Mouse (Mus musculus) sigmoid colon, adult 10 weeks (tissue): Measurements from ENCODE around the gene Ceacam9. TPM values are rescaled to one million over a fixed set of nuclear protein-coding genes. Genes with fewer than 3 reads are reported as not detected.

Experiments used
- polyA plus RNA-seq: library from polyadenylated mRNA; stranded (reverse); fragments of 350-450 nt; fragmentation: Illumina TruSeq; extraction: RNeasy Lipid Tissue Mini Kit (QIAGEN cat#74804); gene quantifications from one replicate; pipeline ENCODE4 v1.2.3, GENCODE M21; 2014; ENCODE audit warnings: low read depth, low replicate concordance

Ceacam9 gene
- not detected for polyA plus RNA-seq

GRCm38 (mm10) chr7:16721629-16722028 is at the start of gene Ceacam9:
TSS of gene Ceacam9 (plus strand) at chr7:16721929.

GRCm38 (mm10) chr7:16675605-16676004 is 46.1 kb upstream of the Ceacam9 start, which contains the start of gene Ceacam15:
TSS of gene Ceacam15 (minus strand) at chr7:16675705.

GRCm38 (mm10) chr7:16738073-16738696 is 16.5 kb downstream of the Ceacam9 start, which contains the start of gene Ap2s1:
TSS of gene Ap2s1 (plus strand) at chr7:16738410.

Other genes with a start within 250 kb of the Ceacam9 start
- gene Npas1, start 244.2 kb upstream of the Ceacam9 start, polyA plus RNA-seq: not detected
- gene Arhgap35, start 106.9 kb upstream of the Ceacam9 start, polyA plus RNA-seq: 28.1 TPM
- gene Ceacam15, start 46.2 kb upstream of the Ceacam9 start, polyA plus RNA-seq: not detected
- 57.7 TPM for gene Ap2s1, start 16.5 kb downstream of the Ceacam9 start, polyA plus RNA-seq
- 66.4 TPM for gene Slc1a5, start 59.4 kb downstream of the Ceacam9 start, polyA plus RNA-seq
- 30.5 TPM for gene Strn4, start 94.0 kb downstream of the Ceacam9 start, polyA plus RNA-seq
- 6.5 TPM for gene Fkrp, start 94.8 kb downstream of the Ceacam9 start, polyA plus RNA-seq
- 1.7 TPM for gene Prkd2, start 121.0 kb downstream of the Ceacam9 start, polyA plus RNA-seq
- 3.0 TPM for gene Dact3, start 153.4 kb downstream of the Ceacam9 start, polyA plus RNA-seq
- 0.88 TPM for gene Gng8, start 169.9 kb downstream of the Ceacam9 start, polyA plus RNA-seq
- gene Ptgir, start 184.6 kb downstream of the Ceacam9 start, polyA plus RNA-seq: 1.1 TPM
- 52.1 TPM for gene Calm3, start 202.2 kb downstream of the Ceacam9 start, polyA plus RNA-seq
- gene Pnmal2, start 222.8 kb downstream of the Ceacam9 start, polyA plus RNA-seq: 0.66 TPM
- gene Pnmal1, start 237.8 kb downstream of the Ceacam9 start, polyA plus RNA-seq: 0.95 TPM